Mouse (Mus musculus): Measurements from ENCODE around the gene Col11a2.

- TF ChIP-seq POLR2A (IDR thresholded peaks at IDR 0.05; ENCODE audit: borderline replicate concordance, insufficient read depth, low read length): no peak
- TF ChIP-seq CTCF (IDR thresholded peaks at IDR 0.05; ENCODE audit: borderline replicate concordance, insufficient read depth, low read depth, low read length): no peak
Observed at GRCm38 (mm10) chr17:34010156-34010555, 29.1 kb upstream of the Col11a2 start.
